Mouse (Mus musculus) thymus, adult 2 months (tissue): ENCODE data around the gene Lingo1.

Source experiments
- CTCF ChIP-seq: fragments of 200-500 bp; IDR thresholded peaks from 2 replicates; pipeline ENCODE4 v1.5.1; 2012; ENCODE audit warnings: mild to moderate bottlenecking, control low read depth, low read length, moderate library complexity, borderline replicate concordance; ENCODE audit not compliant: control insufficient read depth, poor library complexity, insufficient read depth; ENCODE audit errors: extremely low read depth
- POLR2A ChIP-seq: fragments of 200-500 bp; IDR thresholded peaks from 2 replicates; pipeline ENCODE4 v1.6.1; 2012; ENCODE audit warnings: mild to moderate bottlenecking, low read length, control low read depth, moderate library complexity; ENCODE audit not compliant: control insufficient read depth, poor library complexity, insufficient read depth; ENCODE audit errors: extremely low read depth

DNA sequence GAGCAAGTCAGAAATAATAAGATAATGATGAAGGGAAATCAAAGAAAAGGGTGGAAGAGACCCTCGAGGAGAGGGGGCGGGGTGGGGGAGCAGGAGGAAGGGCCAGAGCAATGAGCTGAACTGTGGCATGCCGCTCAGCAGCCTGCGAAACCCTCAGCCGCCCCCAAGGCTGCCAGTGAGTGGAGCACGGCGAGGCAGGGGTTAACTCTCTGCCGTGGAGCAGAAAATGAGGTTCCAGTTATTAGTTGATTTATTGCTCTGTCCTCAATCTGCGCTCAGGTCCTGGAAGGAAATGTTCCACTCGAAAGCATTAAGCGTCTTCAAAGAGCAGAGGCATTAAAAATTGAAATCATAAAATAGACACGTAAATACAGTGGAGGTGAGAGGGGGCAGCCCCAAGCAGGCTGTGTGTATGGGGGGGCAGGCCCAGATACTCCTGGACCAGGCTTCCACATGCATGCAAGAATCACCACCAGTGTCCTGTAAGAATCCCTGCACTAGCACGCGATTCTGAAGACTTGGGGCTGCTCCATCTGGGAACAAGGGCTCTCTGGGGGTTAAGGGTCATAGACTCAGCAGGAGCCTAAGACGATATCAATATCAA lies 89.7 kb downstream of the Lingo1 start:
- TF ChIP-seq POLR2A (no peak), CTCF (no peak)
